Mouse (Mus musculus) embryo, embryonic 10.5 days (tissue): Measurements from ENCODE around the gene Prrt4.
A peak's percentile ranks its signal among the peaks of the same experiment; 100 is the strongest.

Experiments
- DNase-seq: peaks from one replicate; pipeline ENCODE4 v3.0.0-alpha.2; 2015; ENCODE audit warnings: low spot score

Prrt4 gene

GRCm38 (mm10) chr6:29147407-29148010 lies 31.9 kb downstream of the Prrt4 start:
- DNase-seq = no peak

GRCm38 (mm10) chr6:29146641-29147040 lies 32.7 kb downstream of the Prrt4 start:
- DNase-seq = no peak

GRCm38 (mm10) chr6:29145456-29146307 lies 33.7 kb downstream of the Prrt4 start:
- no peak for DNase-seq

- DNase-seq = no peak
Measured at GRCm38 (mm10) chr6:29144971-29145370, 34.4 kb downstream of the Prrt4 start.

GRCm38 (mm10) chr6:29143608-29144007 lies 35.8 kb downstream of the Prrt4 start:
- peak; percentile 72 for DNase-seq

- DNase-seq = no peak
Measured at GRCm38 (mm10) chr6:29137441-29137840, 41.9 kb downstream of the Prrt4 start.

GRCm38 (mm10) chr6:29133100-29133499 lies 46.3 kb downstream of the Prrt4 start:
- DNase-seq = no peak

- DNase-seq = no peak
Measured at GRCm38 (mm10) chr6:29126878-29127426, 52.4 kb downstream of the Prrt4 start.

GRCm38 (mm10) chr6:29119990-29120389 lies 59.4 kb downstream of the Prrt4 start:
- DNase-seq = no peak
